Mouse (Mus musculus): ENCODE results near the gene Gm29582. TPM values are rescaled to one million over a fixed set of nuclear protein-coding genes. Genes with fewer than 3 reads are reported as not detected.

The Gm29582 gene
- total RNA-seq (2023), result not detected in 2 replicates

GRCm38 (mm10) chrY:30738461-30738860, at the start of gene Gm29582:
Gm29582 (minus strand) TSS chrY:30738561.

Measured in neutrophil, adult 65 days (primary cell).